Mouse (Mus musculus): Measurements from ENCODE around the gene Hspa12b.

DNA sequence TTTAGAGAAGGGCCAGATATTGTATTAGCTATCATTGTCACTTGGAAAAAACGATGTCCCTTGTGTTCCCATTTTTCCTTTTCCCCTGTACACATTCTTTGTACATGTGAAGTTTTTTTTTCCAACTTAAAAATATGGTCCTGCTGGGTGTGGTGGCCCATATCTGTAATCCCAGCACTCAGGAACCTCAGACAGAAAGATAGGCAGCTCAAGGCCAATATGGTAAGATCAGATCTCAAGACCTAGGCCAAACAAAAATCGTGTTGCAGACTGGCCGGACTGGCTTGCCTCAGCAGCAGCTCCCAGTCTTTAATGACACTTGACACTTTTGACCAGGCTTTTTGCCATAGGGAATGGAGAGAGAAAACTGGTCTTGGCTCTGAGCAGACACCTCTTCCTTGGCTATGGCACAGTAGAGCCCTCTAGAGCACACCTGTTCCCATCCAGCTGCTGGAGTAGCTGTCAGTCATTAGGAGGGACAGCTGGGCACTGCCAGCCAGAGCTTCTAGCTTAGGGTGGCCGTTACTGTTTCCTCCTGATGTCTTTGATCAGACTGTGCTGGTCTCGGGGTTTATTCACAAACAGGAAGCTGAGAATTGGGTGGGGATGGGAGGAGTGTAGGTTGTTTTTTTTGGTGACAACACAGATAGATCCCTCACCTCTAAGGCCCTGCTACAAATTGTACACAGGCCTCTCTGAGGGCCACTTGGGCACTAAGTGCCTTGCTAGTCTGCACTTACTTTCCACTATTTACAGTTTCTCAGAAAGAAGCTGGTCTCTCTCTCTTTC, 62.6 kb downstream of the Hspa12b start:
- TF ChIP-seq POLR2A (IDR thresholded peaks at IDR 0.05; ENCODE audit: low read depth, low read length) (no peak), CTCF (conservative IDR thresholded peaks at IDR 0.05; ENCODE audit: insufficient read depth, insufficient read length, low read depth, low read length) (no peak)

All from kidney, adult 2 months (tissue).